Mouse (Mus musculus) ES-Bruce4 (cell line): ENCODE data around the gene Cntf. TPM values are rescaled to one million over a fixed set of nuclear protein-coding genes. Genes with fewer than 3 reads are reported as not detected.

ENCODE experiments used
- H3K27ac ChIP-seq: 2 replicates; pipeline ENCODE4 v1.5.1; 2012; ENCODE audit warnings: low read length, inconsistent platforms; ENCODE audit not compliant: insufficient read depth
- H3K27me3 ChIP-seq: 2 replicates; pipeline ENCODE4 v1.6.1; 2012; ENCODE audit warnings: mild to moderate bottlenecking, low read length, inconsistent platforms; ENCODE audit not compliant: control insufficient read depth, poor library complexity, insufficient read depth, severe bottlenecking
- H3K36me3 ChIP-seq: 2 replicates; pipeline ENCODE4 v1.6.1; 2012; ENCODE audit warnings: inconsistent platforms, mild to moderate bottlenecking, low read length, moderate library complexity; ENCODE audit not compliant: control insufficient read depth, poor library complexity, insufficient read depth, severe bottlenecking
- H3K4me1 ChIP-seq: one replicate; pipeline ENCODE4 v1.8.1; 2011; ENCODE audit warnings: low read length; ENCODE audit not compliant: control insufficient read depth, insufficient read depth
- H3K4me3 ChIP-seq: 2 replicates; pipeline ENCODE4 v1.5.1; 2011; ENCODE audit warnings: low read depth, mild to moderate bottlenecking, low read length
- H3K9ac ChIP-seq: 2 replicates; pipeline ENCODE4 v1.6.1; 2012; ENCODE audit warnings: low read depth, mild to moderate bottlenecking, inconsistent platforms; ENCODE audit not compliant: poor library complexity, severe bottlenecking
- H3K9me3 ChIP-seq: replicated peaks from 2 replicates; pipeline ENCODE4 v1.6.1; 2012; ENCODE audit warnings: mild to moderate bottlenecking, low read length, inconsistent platforms; ENCODE audit not compliant: control insufficient read depth, poor library complexity, insufficient read depth, severe bottlenecking
- CTCF ChIP-seq: IDR thresholded peaks from one replicate; pipeline ENCODE4 v1.8.1; 2011; ENCODE audit warnings: low read depth, low read length
- EP300 ChIP-seq: IDR thresholded peaks from 2 replicates; pipeline ENCODE4 v1.6.1; 2011; ENCODE audit warnings: low read depth, low read length; ENCODE audit not compliant: insufficient read depth
- POLR2A ChIP-seq: IDR thresholded peaks from one replicate; pipeline ENCODE4 v1.8.1; 2011; ENCODE audit warnings: low read length; ENCODE audit not compliant: insufficient read depth
- polyA plus RNA-seq: library from polyadenylated mRNA; stranded (reverse); fragments of >200 nt; gene quantifications from 2 replicates; pipeline ENCODE4 v1.2.4, GENCODE M21; 2011; ENCODE audit warnings: low read depth; ENCODE audit not compliant: missing spikeins, insufficient read depth, insufficient read length

Cntf gene
- polyA plus RNA-seq, 1 experiment: 6.4 TPM

DNA sequence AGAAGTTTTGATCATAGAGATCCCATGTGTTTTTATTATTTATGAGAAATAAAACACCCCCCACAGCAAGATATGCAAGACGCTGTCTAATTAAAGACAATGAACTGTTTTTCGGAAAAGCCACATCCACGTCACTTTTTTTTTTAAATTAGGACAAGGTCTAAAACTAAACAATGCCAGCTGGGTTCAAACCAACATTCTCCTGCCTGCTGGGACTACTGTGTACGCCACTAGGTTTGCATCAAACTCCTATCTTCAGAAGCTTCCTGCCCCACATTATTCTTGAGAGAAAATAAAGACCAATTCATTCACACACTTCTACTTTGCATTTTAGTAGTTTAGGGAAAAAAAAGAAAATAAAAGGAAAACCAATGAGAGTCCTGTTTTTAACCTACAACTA, 22.3 kb upstream of the Cntf start:
- H3K27ac ChIP-seq: no peak overlapping the region
- no peaks in the 10 kb centered on the region for H3K4me1 ChIP-seq
- TF ChIP-seq CTCF: no peak
- no peak for TF ChIP-seq EP300
- TF ChIP-seq POLR2A: no peak
- no peak overlapping the region for H3K4me3 ChIP-seq
- H3K9ac ChIP-seq: no peak overlapping the region
- no peaks in the 10 kb centered on the region for H3K27me3 ChIP-seq
- peaks cover 6% of the 10 kb centered on the region for H3K36me3 ChIP-seq
- 0 out of 2 replicates have a peak, but pooled peaks cover 3% of the 10 kb centered on the region for H3K9me3 ChIP-seq

DNA sequence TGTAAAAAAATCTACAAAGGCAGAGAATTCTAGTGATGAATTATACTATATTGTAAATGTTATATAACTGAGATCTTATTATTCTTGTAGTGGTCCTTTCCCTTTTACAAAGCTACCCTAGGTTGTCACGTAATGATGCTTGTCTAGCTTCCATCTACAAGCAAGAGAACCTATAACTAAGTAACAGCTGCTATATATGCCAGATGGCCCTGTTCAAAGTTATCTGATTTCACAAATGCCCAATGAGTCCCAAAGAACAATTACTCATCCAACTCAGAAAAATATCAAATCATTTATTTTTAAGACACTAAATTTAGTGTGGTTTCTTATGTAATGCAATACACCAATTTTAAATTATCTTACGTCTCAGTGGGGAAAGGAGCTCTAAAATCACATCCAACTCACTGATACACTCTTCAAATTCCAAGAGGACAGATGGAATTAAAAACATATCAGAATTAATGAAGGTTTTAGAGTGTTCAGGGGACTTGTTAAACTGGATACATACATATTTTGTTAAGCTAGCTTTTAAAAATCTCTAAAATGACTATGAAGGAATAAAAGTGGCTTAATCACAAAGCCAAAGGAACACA, 21.5 kb upstream of the Cntf start:
- H3K4me3 ChIP-seq: no peak overlapping the region
- no peak for TF ChIP-seq POLR2A
- no peak for TF ChIP-seq EP300
- TF ChIP-seq CTCF: no peak
- no peaks in the 10 kb centered on the region for H3K27me3 ChIP-seq
- 0 out of 2 replicates have a peak, but pooled peaks cover 3% of the 10 kb centered on the region for H3K9me3 ChIP-seq
- peaks cover 6% of the 10 kb centered on the region for H3K36me3 ChIP-seq
- no peak overlapping the region for H3K27ac ChIP-seq
- no peak overlapping the region for H3K9ac ChIP-seq
- no peaks in the 10 kb centered on the region for H3K4me1 ChIP-seq

DNA sequence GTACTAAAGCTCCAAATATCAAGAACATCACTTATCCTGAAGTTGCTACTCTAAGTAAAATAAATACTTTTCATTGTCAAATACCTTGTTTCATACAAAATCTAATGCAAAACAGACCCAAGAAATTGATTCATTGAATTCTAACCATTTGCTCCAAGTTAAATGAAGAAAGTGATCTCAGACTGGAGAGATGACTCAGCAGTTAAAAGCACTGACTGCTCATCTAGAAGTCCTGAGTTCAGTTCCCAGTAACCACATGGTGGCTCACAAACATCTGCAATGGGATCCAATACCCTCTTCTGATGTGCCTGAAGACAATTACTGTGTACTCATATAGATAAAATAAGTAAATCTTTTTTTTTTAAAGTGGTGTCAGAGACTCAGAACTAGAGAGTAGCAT, 15.0 kb upstream of the Cntf start:
- Histone ChIP-seq H3K36me3 (peaks cover 23% of the 10 kb centered on the region), H3K9ac (no peak overlapping the region), H3K4me3 (no peak overlapping the region), H3K27me3 (no peaks in the 10 kb centered on the region), H3K9me3 (no peaks in the 10 kb centered on the region), H3K4me1 (no peaks in the 10 kb centered on the region), H3K27ac (no peak overlapping the region)
- TF ChIP-seq CTCF: no peak
- no peak for TF ChIP-seq EP300
- TF ChIP-seq POLR2A: no peak

- Histone ChIP-seq H3K4me3 (no peak overlapping the region), H3K9ac (no peak overlapping the region), H3K36me3 (peaks cover 46% of the 10 kb centered on the region), H3K27me3 (no peaks in the 10 kb centered on the region), H3K4me1 (no peaks in the 10 kb centered on the region), H3K27ac (no peak overlapping the region), H3K9me3 (no peaks in the 10 kb centered on the region)
- TF ChIP-seq POLR2A (no peak), EP300 (no peak), CTCF (no peak)
Observed at GRCm38 (mm10) chr19:12770888-12771287, 5.5 kb upstream of the Cntf start.

DNA sequence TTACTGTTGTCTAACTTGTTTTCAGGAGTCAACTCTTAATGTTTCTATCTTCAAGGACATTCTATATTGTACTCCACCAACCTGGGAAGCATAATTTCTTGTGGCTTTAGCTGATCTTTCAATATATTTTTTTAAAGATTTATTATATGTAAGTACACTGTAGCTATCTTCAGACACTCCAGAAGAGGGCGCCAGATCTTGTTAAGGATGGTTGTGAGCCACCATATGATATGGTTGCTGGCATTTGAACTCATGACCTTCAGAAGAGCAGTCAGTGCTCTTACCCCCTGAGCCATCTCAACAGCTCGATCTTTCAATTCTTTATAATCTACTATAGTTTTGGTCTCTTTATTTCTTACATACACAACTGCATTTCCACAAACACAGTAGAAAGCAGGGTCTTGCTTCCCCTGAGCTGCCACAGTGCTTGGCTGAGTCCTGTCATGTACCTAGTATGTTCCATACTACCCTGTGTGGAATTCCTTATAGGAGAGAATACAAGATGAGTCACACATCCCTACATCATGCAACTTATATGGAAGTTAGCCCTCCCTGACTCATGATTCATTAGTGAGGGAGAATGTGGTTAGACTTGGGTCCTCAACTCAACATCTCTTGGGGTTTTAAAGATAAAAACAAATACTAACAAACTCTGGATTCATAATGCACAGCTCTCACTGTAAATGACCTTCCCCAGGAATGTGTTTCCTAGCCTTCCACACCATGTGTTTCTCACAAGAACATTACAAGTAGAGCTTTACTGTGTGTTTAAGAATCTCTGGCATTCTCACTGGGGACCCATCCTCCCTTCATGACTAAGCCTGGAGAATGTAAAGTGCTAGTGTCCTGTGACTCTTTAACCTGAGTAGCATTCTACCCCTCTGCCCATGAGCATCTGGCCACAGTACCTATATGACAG, 3.0 kb downstream of the Cntf start:
- no peak overlapping the region for H3K27ac ChIP-seq
- H3K9ac ChIP-seq: no peak overlapping the region

DNA sequence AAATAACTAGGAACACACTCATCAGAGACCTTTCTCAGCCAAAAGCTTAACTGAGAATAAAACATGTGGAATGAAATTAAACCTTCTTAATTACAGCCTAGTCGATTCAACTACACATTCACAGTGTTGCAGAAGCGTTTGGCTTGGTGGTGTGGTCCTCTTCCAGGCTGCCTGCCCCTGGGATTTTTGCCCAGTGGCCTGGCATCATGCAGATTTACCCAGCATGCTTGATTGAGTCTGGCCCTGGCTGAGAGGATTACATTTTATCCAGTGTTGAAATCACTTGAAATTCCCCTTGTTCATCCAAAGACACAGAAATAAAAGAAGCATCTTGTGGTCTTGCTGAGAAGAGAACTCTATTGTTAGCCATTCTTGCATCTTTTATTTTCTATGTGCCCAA, 5.8 kb downstream of the Cntf start:
- Histone ChIP-seq H3K9ac (no peak overlapping the region), H3K4me1 (no peaks in the 10 kb centered on the region), H3K27ac (no peak overlapping the region), H3K9me3 (no peaks in the 10 kb centered on the region), H3K36me3 (peaks cover 5% of the 10 kb centered on the region), H3K4me3 (no peak overlapping the region), H3K27me3 (no peaks in the 10 kb centered on the region)
- TF ChIP-seq CTCF (no peak), EP300 (no peak), POLR2A (no peak)

More for the DNA sequence above, 3.0 kb downstream of the Cntf start:
- H3K27me3 ChIP-seq: no peaks in the 10 kb centered on the region
- peaks cover 5% of the 10 kb centered on the region for H3K36me3 ChIP-seq
- no peaks in the 10 kb centered on the region for H3K9me3 ChIP-seq
- TF ChIP-seq EP300 (no peak), CTCF (no peak), POLR2A (no peak)
- H3K4me3 ChIP-seq: no peak overlapping the region
- no peaks in the 10 kb centered on the region for H3K4me1 ChIP-seq
